Mouse (Mus musculus) lung, adult 2 months (tissue): Measurements from ENCODE around the gene Myh3.

Experiments used
- CTCF ChIP-seq: fragments of 200-500 bp; IDR thresholded peaks from 2 replicates; pipeline ENCODE4 v1.5.1; 2011; ENCODE audit warnings: mild to moderate bottlenecking, low read length, control low read depth; ENCODE audit not compliant: insufficient read depth
- POLR2A ChIP-seq: fragments of 200-500 bp; IDR thresholded peaks from 2 replicates; pipeline ENCODE4 v1.6.1; 2011; ENCODE audit warnings: low read depth, mild to moderate bottlenecking, control low read depth, low read length, borderline replicate concordance; ENCODE audit errors: extremely low read depth

DNA sequence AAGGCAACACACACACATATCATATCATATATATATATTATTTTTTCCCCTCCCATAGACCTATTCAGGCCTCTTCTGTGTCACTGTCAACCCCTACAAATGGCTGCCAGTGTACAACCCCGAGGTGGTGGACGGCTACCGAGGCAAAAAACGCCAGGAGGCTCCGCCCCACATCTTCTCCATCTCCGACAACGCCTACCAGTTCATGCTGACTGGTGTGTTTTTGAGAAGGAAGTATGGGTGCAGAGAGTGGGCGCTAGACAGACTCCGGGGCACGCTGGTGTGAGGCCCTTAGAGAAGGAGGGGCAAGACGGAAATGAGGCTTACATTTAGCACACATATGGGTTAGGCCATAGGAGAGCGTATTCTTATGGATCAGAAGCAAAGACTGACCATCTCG, 4.7 kb downstream of the Myh3 start:
- TF ChIP-seq CTCF (no peak), POLR2A (no peak)
